Mouse (Mus musculus): ENCODE data around the gene Gpank1. TPM values are rescaled to one million over a fixed set of nuclear protein-coding genes. Genes with fewer than 3 reads are reported as not detected.
A peak's percentile ranks its signal among the peaks of the same experiment; 100 is the strongest.

Gpank1 gene
- polyA plus RNA-seq, 1 experiment = 11.0 TPM

- peaks cover 34% of the 10 kb centered on the region for H3K4me1 ChIP-seq (ENCODE audit: control insufficient read depth)
- no peaks in the 10 kb centered on the region for H3K9me3 ChIP-seq (ENCODE audit: control insufficient read depth, low read length)
- peaks cover 38% of the 10 kb centered on the region for H3K36me3 ChIP-seq (ENCODE audit: control insufficient read depth)
- H3K4me3 ChIP-seq (replicated peaks) = peak overlapping the region; percentile 99
- H3K27me3 ChIP-seq (ENCODE audit: control insufficient read depth) = no peaks in the 10 kb centered on the region
- TF ChIP-seq TAL1 (IDR thresholded peaks at IDR 0.05; ENCODE audit: low read length) (no peak), GATA1 (IDR thresholded peaks at IDR 0.05; ENCODE audit: low read length) (no peak)
Observed at GRCm38 (mm10) chr17:35135591-35136320, 14.5 kb downstream of the Gpank1 start.

- peaks cover 70% of the 10 kb centered on the region for H3K36me3 ChIP-seq (ENCODE audit: control insufficient read depth)
- H3K4me1 ChIP-seq (ENCODE audit: control insufficient read depth) = peaks cover 26% of the 10 kb centered on the region
- H3K9me3 ChIP-seq (ENCODE audit: control insufficient read depth, low read length) = peaks cover 9% of the 10 kb centered on the region
- no peak for TF ChIP-seq TAL1 (IDR thresholded peaks at IDR 0.05; ENCODE audit: low read length)
- no peak for TF ChIP-seq GATA1 (IDR thresholded peaks at IDR 0.05; ENCODE audit: low read length)
- H3K4me3 ChIP-seq (replicated peaks) = no peak overlapping the region
- no peaks in the 10 kb centered on the region for H3K27me3 ChIP-seq (ENCODE audit: control insufficient read depth)
Observed at GRCm38 (mm10) chr17:35139269-35139668, 18.0 kb downstream of the Gpank1 start.

GRCm38 (mm10) chr17:35140490-35140996 lies 19.3 kb downstream of the Gpank1 start:
- TF ChIP-seq TAL1 (IDR thresholded peaks at IDR 0.05; ENCODE audit: low read length) (no peak), GATA1 (IDR thresholded peaks at IDR 0.05; ENCODE audit: low read length) (no peak)
- Histone ChIP-seq H3K4me3 (replicated peaks) (no peak overlapping the region), H3K9me3 (ENCODE audit: control insufficient read depth, low read length) (peaks cover 9% of the 10 kb centered on the region), H3K36me3 (ENCODE audit: control insufficient read depth) (peaks cover 83% of the 10 kb centered on the region), H3K4me1 (ENCODE audit: control insufficient read depth) (peaks cover 23% of the 10 kb centered on the region), H3K27me3 (ENCODE audit: control insufficient read depth) (no peaks in the 10 kb centered on the region)

- H3K9me3 ChIP-seq (ENCODE audit: control insufficient read depth, low read length) = peaks cover 9% of the 10 kb centered on the region
- peaks cover 95% of the 10 kb centered on the region for H3K36me3 ChIP-seq (ENCODE audit: control insufficient read depth)
- H3K4me3 ChIP-seq (replicated peaks) = no peak overlapping the region
- H3K27me3 ChIP-seq (ENCODE audit: control insufficient read depth) = no peaks in the 10 kb centered on the region
- peaks cover 9% of the 10 kb centered on the region for H3K4me1 ChIP-seq (ENCODE audit: control insufficient read depth)
- TF ChIP-seq GATA1 (IDR thresholded peaks at IDR 0.05; ENCODE audit: low read length) = no peak
Observed at GRCm38 (mm10) chr17:35141971-35142370, 20.7 kb downstream of the Gpank1 start.

GRCm38 (mm10) chr17:35146139-35146538 lies 24.9 kb downstream of the Gpank1 start:
- Histone ChIP-seq H3K4me3 (replicated peaks) (no peak overlapping the region), H3K27me3 (ENCODE audit: control insufficient read depth) (no peaks in the 10 kb centered on the region), H3K4me1 (ENCODE audit: control insufficient read depth) (peaks cover 9% of the 10 kb centered on the region), H3K36me3 (ENCODE audit: control insufficient read depth) (peaks cover 99% of the 10 kb centered on the region), H3K9me3 (ENCODE audit: control insufficient read depth, low read length) (peaks cover 9% of the 10 kb centered on the region)
- no peak for TF ChIP-seq TAL1 (IDR thresholded peaks at IDR 0.05; ENCODE audit: low read length)
- TF ChIP-seq GATA1 (IDR thresholded peaks at IDR 0.05; ENCODE audit: low read length) = no peak

GRCm38 (mm10) chr17:35147348-35147747 lies 26.1 kb downstream of the Gpank1 start:
- TF ChIP-seq GATA1 (IDR thresholded peaks at IDR 0.05; ENCODE audit: low read length) (no peak), TAL1 (IDR thresholded peaks at IDR 0.05; ENCODE audit: low read length) (no peak)
- peaks cover 15% of the 10 kb centered on the region for H3K4me1 ChIP-seq (ENCODE audit: control insufficient read depth)
- no peaks in the 10 kb centered on the region for H3K27me3 ChIP-seq (ENCODE audit: control insufficient read depth)
- no peak overlapping the region for H3K4me3 ChIP-seq (replicated peaks)
- peaks cover 9% of the 10 kb centered on the region for H3K9me3 ChIP-seq (ENCODE audit: control insufficient read depth, low read length)
- H3K36me3 ChIP-seq (ENCODE audit: control insufficient read depth) = peaks cover 99% of the 10 kb centered on the region

GRCm38 (mm10) chr17:35147922-35148639 lies 26.8 kb downstream of the Gpank1 start:
- no peak overlapping the region for H3K4me3 ChIP-seq (replicated peaks)
- H3K9me3 ChIP-seq (ENCODE audit: control insufficient read depth, low read length) = peaks cover 6% of the 10 kb centered on the region
- H3K4me1 ChIP-seq (ENCODE audit: control insufficient read depth) = peaks cover 18% of the 10 kb centered on the region
- no peaks in the 10 kb centered on the region for H3K27me3 ChIP-seq (ENCODE audit: control insufficient read depth)
- peaks cover 99% of the 10 kb centered on the region for H3K36me3 ChIP-seq (ENCODE audit: control insufficient read depth)
- TF ChIP-seq TAL1 (IDR thresholded peaks at IDR 0.05; ENCODE audit: low read length) = no peak

- peaks cover 18% of the 10 kb centered on the region for H3K4me1 ChIP-seq (ENCODE audit: control insufficient read depth)
- peaks cover 99% of the 10 kb centered on the region for H3K36me3 ChIP-seq (ENCODE audit: control insufficient read depth)
- no peak for TF ChIP-seq TAL1 (IDR thresholded peaks at IDR 0.05; ENCODE audit: low read length)
- TF ChIP-seq GATA1 (IDR thresholded peaks at IDR 0.05; ENCODE audit: low read length) = no peak
- H3K27me3 ChIP-seq (ENCODE audit: control insufficient read depth) = no peaks in the 10 kb centered on the region
- H3K9me3 ChIP-seq (ENCODE audit: control insufficient read depth, low read length) = no peaks in the 10 kb centered on the region
- no peak overlapping the region for H3K4me3 ChIP-seq (replicated peaks)
Observed at GRCm38 (mm10) chr17:35152121-35152520, 30.9 kb downstream of the Gpank1 start.

- Histone ChIP-seq H3K27me3 (ENCODE audit: control insufficient read depth) (no peaks in the 10 kb centered on the region), H3K4me3 (replicated peaks) (no peak overlapping the region), H3K9me3 (ENCODE audit: control insufficient read depth, low read length) (no peaks in the 10 kb centered on the region), H3K4me1 (ENCODE audit: control insufficient read depth) (peaks cover 18% of the 10 kb centered on the region), H3K36me3 (ENCODE audit: control insufficient read depth) (peaks cover 99% of the 10 kb centered on the region)
- TF ChIP-seq TAL1 (IDR thresholded peaks at IDR 0.05; ENCODE audit: low read length) (no peak), GATA1 (IDR thresholded peaks at IDR 0.05; ENCODE audit: low read length) (no peak)
Observed at GRCm38 (mm10) chr17:35153077-35153476, 31.8 kb downstream of the Gpank1 start.

Data from erythroblast, embryonic 14.5 days (primary cell).